Mouse (Mus musculus): ENCODE measurements around the gene Suco.

DNA sequence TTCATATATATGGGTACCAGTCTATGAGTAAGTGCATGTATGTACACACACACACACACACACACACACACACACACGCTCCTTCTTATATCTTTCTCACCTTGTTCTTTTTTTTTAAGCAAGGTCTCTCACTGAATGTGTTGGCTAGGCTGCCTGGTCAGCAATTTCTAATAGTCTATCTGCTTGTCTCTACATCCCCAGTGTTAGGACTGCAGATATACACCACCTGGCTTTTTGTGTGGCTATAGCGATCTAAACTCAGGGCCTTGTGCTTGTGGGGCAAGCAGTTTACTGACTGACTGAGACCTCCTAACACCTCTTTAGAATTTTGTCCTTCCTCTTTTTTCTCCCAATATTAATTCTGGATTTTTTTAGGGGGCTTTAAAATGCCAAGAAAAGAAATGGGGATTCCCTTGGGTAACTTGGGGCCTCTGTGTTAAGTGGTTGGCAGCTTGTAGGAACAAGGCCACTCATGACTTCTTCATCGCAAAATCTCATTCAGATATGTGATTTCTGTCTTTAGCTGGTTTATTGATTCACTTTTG lies 41.5 kb upstream of the Suco start:
- no peak for TF ChIP-seq EP300 (optimal IDR thresholded peaks at IDR 0.05)
- no peak for TF ChIP-seq CTCF (IDR thresholded peaks at IDR 0.05; ENCODE audit: low read depth)

All from stomach, postnatal 0 days (tissue).